Mouse (Mus musculus) megakaryocyte, embryonic 14.5 days (primary cell): ENCODE measurements around the gene Polr2m.

Source experiments
- FLI1 ChIP-seq: IDR thresholded peaks from 2 replicates; pipeline ENCODE4 v1.6.1; 2012; ENCODE audit warnings: low read length, inconsistent platforms, mixed read lengths
- GATA1 ChIP-seq: IDR thresholded peaks from 3 replicates; pipeline ENCODE4 v1.6.1; 2012; ENCODE audit warnings: mixed read lengths, low read length, inconsistent platforms, borderline replicate concordance

GRCm38 (mm10) chr9:71475536-71475935, 10.2 kb downstream of the Polr2m start:
- TF ChIP-seq GATA1 (no peak), FLI1 (no peak)
